9 mouse cellular contexts compared by ENCODE assay signal in genomic region chr7:130977794-130978521, GRCm38 (mm10). TPM values are rescaled to one million over a fixed set of nuclear protein-coding genes. Genes with fewer than 3 reads are reported as not detected.
DNase-seq lines count a peak whose midpoint lies in the region; ATAC-seq and TF ChIP-seq lines count a peak whose summit lies in the region.
"Had no signal": no experiment of that assay in that cellular context is flagged by ENCODE, and none has a peak within 500 bp of the region (broad histone marks: within the 10 kb centered on the region; RNA-seq: fewer than 3 reads in every experiment).

No protein-coding gene starts in this region.

- H3K27me3 ChIP-seq in neural tube, embryonic 13.5 days: no peaks in the 10 kb centered on the region
- no peaks in the 10 kb centered on the region for H3K27me3 ChIP-seq in neural tube, embryonic 15.5 days (replicated peaks)
- H3K27me3 ChIP-seq in hindbrain, embryonic 14.5 days (ENCODE audit: control insufficient read depth, insufficient read depth, low read length): no peaks in the 10 kb centered on the region
- H3K27me3 ChIP-seq in lung, postnatal 0 days (replicated peaks; ENCODE audit: insufficient read depth, low read length): no peaks in the 10 kb centered on the region
- H3K27me3 ChIP-seq in stomach, embryonic 15.5 days (replicated peaks): no peaks in the 10 kb centered on the region
- H3K27me3 ChIP-seq: embryonic facial prominence, embryonic 12.5 days had no signal

- H3K4me1 ChIP-seq in neural tube, embryonic 13.5 days (replicated peaks): peaks cover 17% of the 10 kb centered on the region
- H3K4me1 ChIP-seq in neural tube, embryonic 15.5 days: peaks cover 15% of the 10 kb centered on the region
- H3K4me1 ChIP-seq in hindbrain, embryonic 14.5 days (replicated peaks; ENCODE audit: control insufficient read depth, insufficient read depth, low read length): peaks cover 11% of the 10 kb centered on the region
- peaks cover 27% of the 10 kb centered on the region for H3K4me1 ChIP-seq in lung, postnatal 0 days (ENCODE audit: insufficient read depth, low read depth, low read length)
- H3K4me1 ChIP-seq in stomach, embryonic 15.5 days: peaks cover 15% of the 10 kb centered on the region; the same call in 1 of the 2 replicates

- 64% methylated on average over 5 of the region's 5 CpGs for WGBS in neural tube, embryonic 13.5 days
- WGBS in neural tube, embryonic 15.5 days: 58% methylated on average over 5 of the region's 5 CpGs
- WGBS in hindbrain, embryonic 14.5 days: 43% methylated on average over 5 of the region's 5 CpGs
- 4% methylated on average over 5 of the region's 5 CpGs for WGBS in lung, postnatal 0 days
- 38% methylated on average over 5 of the region's 5 CpGs for WGBS in stomach, embryonic 15.5 days

- peak; percentile 75 for ATAC-seq in neural tube, embryonic 13.5 days (ENCODE audit: low read depth)
- ATAC-seq in neural tube, embryonic 15.5 days (ENCODE audit: low FRiP score): no peak
- ATAC-seq in hindbrain, embryonic 14.5 days (ENCODE audit: low FRiP score): peak; percentile 60; the same call in 1 of the 2 replicates
- peak; percentile 86 for ATAC-seq in lung, postnatal 0 days
- peak; percentile 61 for ATAC-seq in stomach, embryonic 15.5 days (ENCODE audit: insufficient read depth, low FRiP score, low read depth)

- no peak overlapping the region for H3K4me3 ChIP-seq in neural tube, embryonic 13.5 days
- no peak overlapping the region for H3K4me3 ChIP-seq in neural tube, embryonic 15.5 days (replicated peaks)
- H3K4me3 ChIP-seq in hindbrain, embryonic 14.5 days (replicated peaks; ENCODE audit: low read length): no peak overlapping the region
- no peak overlapping the region for H3K4me3 ChIP-seq in lung, postnatal 0 days (ENCODE audit: low read depth, low read length)
- no peak overlapping the region for H3K4me3 ChIP-seq in stomach, embryonic 15.5 days (replicated peaks)
- H3K4me3 ChIP-seq: embryonic facial prominence, embryonic 12.5 days had no signal

- H3K27ac ChIP-seq in neural tube, embryonic 13.5 days (replicated peaks): no peak overlapping the region
- H3K27ac ChIP-seq in neural tube, embryonic 15.5 days (replicated peaks): no peak overlapping the region
- H3K27ac ChIP-seq in hindbrain, embryonic 14.5 days: no peak overlapping the region
- peak overlapping the region; percentile 60 for H3K27ac ChIP-seq in lung, postnatal 0 days (ENCODE audit: low read length)
- H3K27ac ChIP-seq in stomach, embryonic 15.5 days: no peak overlapping the region
- H3K27ac ChIP-seq: embryonic facial prominence, embryonic 12.5 days had no signal

- TF ChIP-seq CTCF in lung, postnatal 0 days (IDR thresholded peaks at IDR 0.05): no peak

- TF ChIP-seq EP300 in lung, postnatal 0 days (IDR thresholded peaks at IDR 0.05): peak; percentile 93

- H3K9me3 ChIP-seq in neural tube, embryonic 13.5 days: no peaks in the 10 kb centered on the region
- H3K9me3 ChIP-seq in neural tube, embryonic 15.5 days (replicated peaks): no peaks in the 10 kb centered on the region
- H3K9me3 ChIP-seq in hindbrain, embryonic 14.5 days (ENCODE audit: control insufficient read depth, low read length): no peaks in the 10 kb centered on the region
- no peaks in the 10 kb centered on the region for H3K9me3 ChIP-seq in lung, postnatal 0 days (ENCODE audit: low read length)
- no peaks in the 10 kb centered on the region for H3K9me3 ChIP-seq in stomach, embryonic 15.5 days
- H3K9me3 ChIP-seq: embryonic facial prominence, embryonic 12.5 days had no signal

- DNase-seq in frontal cortex, postnatal 14 days (ENCODE audit: low spot score in 2 of 2): peak; percentile 42 to 63
- peak; percentile 67 for DNase-seq in hindbrain, embryonic 14.5 days (ENCODE audit: low spot score)
- DNase-seq in layer of hippocampus, postnatal 14 days (ENCODE audit: low spot score in 2 of 2): peak; percentile 70 to 77
- peak; percentile 93 for DNase-seq in lung, postnatal 0 days (ENCODE audit: low spot score)
- no peak for DNase-seq in spleen, adult 18-20 months

- no peak overlapping the region for H3K4me2 ChIP-seq in neural tube, embryonic 13.5 days
- no peak overlapping the region for H3K4me2 ChIP-seq in neural tube, embryonic 15.5 days
- H3K4me2 ChIP-seq in hindbrain, embryonic 14.5 days (replicated peaks): no peak overlapping the region
- no peak overlapping the region for H3K4me2 ChIP-seq in lung, postnatal 0 days (replicated peaks; ENCODE audit: low read depth, low read length)
- H3K4me2 ChIP-seq in stomach, embryonic 15.5 days: no peak overlapping the region
- H3K4me2 ChIP-seq: embryonic facial prominence, embryonic 12.5 days had no signal

- no peaks in the 10 kb centered on the region for H3K36me3 ChIP-seq in neural tube, embryonic 13.5 days
- H3K36me3 ChIP-seq in neural tube, embryonic 15.5 days: no peaks in the 10 kb centered on the region
- no peaks in the 10 kb centered on the region for H3K36me3 ChIP-seq in hindbrain, embryonic 14.5 days (replicated peaks; ENCODE audit: control insufficient read depth, insufficient read depth)
- no peaks in the 10 kb centered on the region for H3K36me3 ChIP-seq in lung, postnatal 0 days (ENCODE audit: insufficient read depth, low read length)
- no peaks in the 10 kb centered on the region for H3K36me3 ChIP-seq in stomach, embryonic 15.5 days
- H3K36me3 ChIP-seq: embryonic facial prominence, embryonic 12.5 days had no signal

- H3K9ac ChIP-seq in neural tube, embryonic 13.5 days: no peak overlapping the region
- no peak overlapping the region for H3K9ac ChIP-seq in neural tube, embryonic 15.5 days (replicated peaks)
- H3K9ac ChIP-seq in hindbrain, embryonic 14.5 days: no peak overlapping the region
- H3K9ac ChIP-seq in lung, postnatal 0 days (replicated peaks; ENCODE audit: low read depth): no peak overlapping the region
- H3K9ac ChIP-seq in stomach, embryonic 15.5 days: no peak overlapping the region
- H3K9ac ChIP-seq: embryonic facial prominence, embryonic 12.5 days had no signal

RNA-seq across cellular contexts. Expression of gene Htra1, which starts 42.0 kb away (rescaled TPM):
- polyA plus RNA-seq in neural tube, embryonic 13.5 days (2015; fragmentation: Nextera tagmentation; extraction: Ambion mirVana): 11.1 and 16.2 TPM in 2 replicates
- 23.7 and 25.1 TPM in 2 replicates for polyA plus RNA-seq in neural tube, embryonic 15.5 days (2015; fragmentation: Nextera tagmentation; extraction: Ambion mirVana)
- polyA plus RNA-seq in hindbrain, embryonic 14.5 days (2014; fragmentation: Nextera tagmentation; extraction: Ambion mirVana): 18.9 and 22.9 TPM in 2 replicates
- 100 to 1,000 TPM; 304 to 349 TPM for total RNA-seq in layer of hippocampus, postnatal 14 days (2021)
- polyA plus RNA-seq in lung, postnatal 0 days (2015; fragmentation: Nextera tagmentation; extraction: Ambion mirVana): 44.6 and 52.1 TPM in 2 replicates
- polyA plus RNA-seq in stomach, embryonic 15.5 days (2015; fragmentation: Nextera tagmentation; extraction: Ambion mirVana): 23.4 and 27.8 TPM in 2 replicates

RNA-seq across cellular contexts. Expression of gene Dmbt1, which starts 53.9 kb away (rescaled TPM):
- polyA plus RNA-seq in neural tube, embryonic 13.5 days (2015; fragmentation: Nextera tagmentation; extraction: Ambion mirVana): not detected in 2 replicates
- 2.0 TPM in 1 of 2 replicates, not detected in the other for polyA plus RNA-seq in neural tube, embryonic 15.5 days (2015; fragmentation: Nextera tagmentation; extraction: Ambion mirVana)
- not detected in 2 replicates for polyA plus RNA-seq in hindbrain, embryonic 14.5 days (2014; fragmentation: Nextera tagmentation; extraction: Ambion mirVana)
- total RNA-seq in layer of hippocampus, postnatal 14 days (2021): not detected
- not detected in 2 replicates for polyA plus RNA-seq in lung, postnatal 0 days (2015; fragmentation: Nextera tagmentation; extraction: Ambion mirVana)
- 47.9 and 69.0 TPM in 2 replicates for polyA plus RNA-seq in stomach, embryonic 15.5 days (2015; fragmentation: Nextera tagmentation; extraction: Ambion mirVana)
- polyA plus RNA-seq: embryonic facial prominence, embryonic 12.5 days had no signal

Comparison
In these comparisons a context has a peak if more than half of its experiments do, and no peak if none do; other contexts are left out.
1. DNase-seq: peak in frontal cortex, postnatal 14 days (2 of 2), hindbrain, embryonic 14.5 days (single experiment), layer of hippocampus, postnatal 14 days (2 of 2) and lung, postnatal 0 days (single experiment); none in spleen, adult 18-20 months (0 of 2).
2. RNA of gene Dmbt1, which starts 53.9 kb away (polyA plus RNA-seq): 47.9 to 69.0 TPM in stomach, embryonic 15.5 days; not detected in neural tube, embryonic 13.5 days, 2.0 TPM in neural tube, embryonic 15.5 days, not detected in hindbrain, embryonic 14.5 days and not detected in lung, postnatal 0 days; every median in the first group is over 10 times any median in the second.